Mouse (Mus musculus): ENCODE results near the gene Shh. TPM values are rescaled to one million over a fixed set of nuclear protein-coding genes. Genes with fewer than 3 reads are reported as not detected.

Gene Shh
- polyA plus RNA-seq, 1 experiment = not detected

DNA sequence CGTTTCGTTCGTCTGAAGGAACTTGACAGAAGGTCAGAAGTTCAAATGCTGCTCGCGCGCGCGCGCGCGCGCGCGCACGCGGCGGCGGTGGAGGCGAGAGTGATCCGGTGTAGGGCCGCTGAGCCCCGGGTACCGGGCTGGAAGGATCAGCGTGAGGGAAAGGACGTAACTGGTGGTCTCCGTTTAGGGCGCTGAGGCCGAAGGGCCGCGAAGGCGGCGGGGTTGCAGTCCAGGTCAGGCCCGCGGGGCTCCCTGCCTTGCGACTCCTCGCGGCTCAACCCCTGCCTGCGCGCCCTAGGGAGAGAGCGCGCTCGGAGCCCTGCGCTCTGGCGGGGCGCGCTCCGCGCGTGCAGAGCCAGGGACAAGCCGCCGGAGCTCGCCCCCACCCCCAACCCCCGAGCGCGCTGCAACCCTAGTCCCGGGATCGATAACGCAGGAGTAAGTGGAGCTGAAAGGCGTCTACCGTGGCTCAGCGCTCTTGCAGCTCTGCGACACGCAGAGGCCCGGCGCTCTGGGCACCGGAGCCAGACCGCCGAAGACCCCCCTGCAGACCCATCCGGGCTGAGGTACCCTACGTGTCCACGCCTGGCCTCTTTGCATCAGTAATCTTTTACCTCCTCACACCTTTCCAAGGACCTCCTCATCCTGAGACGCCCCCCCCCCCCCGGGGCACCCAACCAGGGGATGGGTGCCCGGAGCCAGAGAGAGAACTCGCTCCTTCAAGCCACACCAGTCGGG is 2.5 kb downstream of the Shh start:
- Histone ChIP-seq H3K4me3 (ENCODE audit: insufficient read depth, low read depth, low read length) (peak overlapping the region; percentile 36), H3K4me1 (ENCODE audit: control insufficient read depth, insufficient read depth, insufficient read length, low read length) (no peaks in the 10 kb centered on the region), H3K27ac (replicated peaks; ENCODE audit: low read depth, low read length) (no peak overlapping the region)

DNA sequence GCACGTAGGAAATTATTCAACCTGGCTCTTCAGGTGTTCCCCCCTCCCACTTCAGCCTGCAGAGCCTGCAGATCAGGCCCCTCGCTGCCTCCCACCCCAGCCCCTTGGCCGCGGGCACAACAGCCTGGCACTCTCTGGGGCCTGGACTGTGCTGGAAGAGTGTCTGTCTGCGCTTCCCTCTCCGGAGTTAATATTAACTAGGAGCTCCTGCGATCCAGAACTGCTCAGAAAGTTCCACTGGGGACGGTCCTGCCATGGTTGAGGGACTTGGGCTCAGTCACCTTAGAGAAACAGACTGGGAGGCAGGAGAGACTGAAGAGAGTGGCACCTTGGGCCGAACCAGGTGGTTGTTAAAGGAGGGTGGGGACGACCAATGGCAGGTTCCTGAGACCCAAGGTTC is 3.4 kb downstream of the Shh start:
- Histone ChIP-seq H3K27ac (replicated peaks; ENCODE audit: low read depth, low read length) (no peak overlapping the region), H3K4me1 (ENCODE audit: control insufficient read depth, insufficient read depth, insufficient read length, low read length) (no peaks in the 10 kb centered on the region), H3K4me3 (ENCODE audit: insufficient read depth, low read depth, low read length) (no peak overlapping the region)

DNA sequence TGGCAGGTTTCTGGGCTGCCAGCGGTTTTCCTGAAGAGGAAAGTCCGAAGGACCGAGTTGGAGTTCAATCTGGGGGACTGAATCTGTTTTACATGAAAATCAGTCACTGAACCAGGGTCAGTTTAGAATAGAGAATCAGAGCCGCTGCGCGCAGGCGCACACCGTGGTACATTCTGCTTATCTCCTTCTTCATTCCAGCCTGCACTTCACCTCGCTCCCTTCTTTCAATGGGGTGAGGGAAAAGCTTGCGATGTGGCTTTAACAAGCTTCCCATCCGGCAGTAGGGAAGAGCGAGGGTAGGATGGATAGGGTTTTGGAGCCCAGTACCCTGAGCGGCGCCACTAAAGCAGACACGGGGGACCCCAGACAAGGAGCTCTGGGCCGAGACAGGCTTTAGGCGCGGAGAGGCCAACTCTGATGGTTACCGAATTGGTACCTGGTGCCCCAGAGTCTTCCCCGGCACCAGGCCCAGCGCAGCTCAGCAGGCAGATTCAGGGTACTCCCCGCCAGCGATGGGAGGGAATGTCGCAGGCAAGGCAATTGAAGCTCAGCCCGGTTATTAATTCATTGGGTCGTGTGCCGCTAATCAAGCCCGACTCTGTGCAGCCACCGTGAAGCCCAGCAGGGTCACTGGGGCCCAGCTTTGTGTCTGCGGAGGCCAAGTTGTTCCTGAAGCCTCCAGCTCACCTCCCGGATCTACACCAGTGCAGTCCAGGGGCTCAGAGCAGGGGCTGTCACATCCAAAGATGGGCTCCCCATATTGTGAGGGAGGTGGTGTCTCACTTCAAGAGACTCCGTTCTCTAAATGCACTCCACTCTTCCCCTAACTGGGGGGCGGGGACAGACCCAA is 4.1 kb downstream of the Shh start:
- Histone ChIP-seq H3K4me3 (ENCODE audit: insufficient read depth, low read depth, low read length) (no peak overlapping the region), H3K27ac (replicated peaks; ENCODE audit: low read depth, low read length) (no peak overlapping the region), H3K4me1 (ENCODE audit: control insufficient read depth, insufficient read depth, insufficient read length, low read length) (no peaks in the 10 kb centered on the region)

DNA sequence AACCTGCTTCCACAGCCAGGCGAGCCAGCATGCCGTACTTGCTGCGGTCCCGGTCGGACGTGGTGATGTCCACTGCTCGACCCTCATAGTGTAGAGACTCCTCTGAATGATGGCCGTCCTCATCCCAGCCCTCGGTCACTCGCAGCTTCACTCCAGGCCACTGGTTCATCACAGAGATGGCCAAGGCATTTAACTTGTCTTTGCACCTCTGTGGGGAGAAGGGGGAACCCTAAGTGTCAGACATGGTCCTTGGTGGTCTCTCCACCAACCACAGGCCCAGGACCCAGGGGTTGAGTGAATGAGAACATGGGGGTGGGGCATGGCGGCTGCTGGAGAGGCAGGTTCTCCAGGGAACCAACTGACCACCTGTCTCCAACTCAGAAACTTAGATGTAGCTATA is 5.7 kb downstream of the Shh start:
- H3K4me3 ChIP-seq (ENCODE audit: insufficient read depth, low read depth, low read length) = no peak overlapping the region
- no peaks in the 10 kb centered on the region for H3K4me1 ChIP-seq (ENCODE audit: control insufficient read depth, insufficient read depth, insufficient read length, low read length)
- H3K27ac ChIP-seq (replicated peaks; ENCODE audit: low read depth, low read length) = no peak overlapping the region

DNA sequence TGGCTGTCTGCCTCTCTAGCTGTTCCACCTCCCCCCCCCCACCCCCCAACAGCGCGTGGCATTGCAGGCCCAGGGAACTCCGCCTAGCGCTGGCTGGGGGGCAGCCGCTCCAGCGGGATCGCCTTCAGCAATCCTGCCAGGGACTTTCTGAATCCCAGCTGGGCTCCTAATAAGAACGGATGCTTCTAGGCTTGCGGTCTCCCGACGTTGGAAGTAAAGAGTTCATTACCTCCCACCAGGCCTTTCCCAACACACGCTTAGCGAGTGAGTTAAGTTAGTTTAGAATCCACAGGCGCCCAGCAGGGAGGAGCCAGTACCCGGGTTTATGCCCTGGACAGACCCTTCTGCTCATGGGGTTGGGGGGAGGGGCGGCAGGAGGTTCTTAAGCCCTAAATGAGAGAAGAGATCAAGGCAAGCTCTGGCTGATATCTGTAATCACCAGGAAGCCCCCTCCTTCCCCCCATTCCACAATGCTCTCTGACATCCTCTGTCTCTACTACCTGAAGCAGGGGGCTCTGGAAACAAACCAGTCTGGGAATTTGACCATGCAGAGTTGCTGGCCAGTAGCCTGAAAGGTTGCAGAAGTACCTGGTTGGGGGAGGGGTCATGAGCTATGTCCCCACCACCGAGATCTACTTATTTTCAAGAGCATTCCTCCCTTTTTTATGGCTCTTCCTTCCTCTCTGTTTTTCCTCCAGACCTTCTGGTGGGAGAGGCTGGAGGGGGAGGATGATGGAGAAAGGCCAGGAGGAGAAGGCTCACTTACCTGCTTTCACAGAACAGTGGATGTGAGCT is 6.3 kb downstream of the Shh start:
- H3K27ac ChIP-seq (replicated peaks; ENCODE audit: low read depth, low read length) = no peak overlapping the region
- H3K4me1 ChIP-seq (ENCODE audit: control insufficient read depth, insufficient read depth, insufficient read length, low read length) = no peaks in the 10 kb centered on the region
- no peak overlapping the region for H3K4me3 ChIP-seq (ENCODE audit: insufficient read depth, low read depth, low read length)

DNA sequence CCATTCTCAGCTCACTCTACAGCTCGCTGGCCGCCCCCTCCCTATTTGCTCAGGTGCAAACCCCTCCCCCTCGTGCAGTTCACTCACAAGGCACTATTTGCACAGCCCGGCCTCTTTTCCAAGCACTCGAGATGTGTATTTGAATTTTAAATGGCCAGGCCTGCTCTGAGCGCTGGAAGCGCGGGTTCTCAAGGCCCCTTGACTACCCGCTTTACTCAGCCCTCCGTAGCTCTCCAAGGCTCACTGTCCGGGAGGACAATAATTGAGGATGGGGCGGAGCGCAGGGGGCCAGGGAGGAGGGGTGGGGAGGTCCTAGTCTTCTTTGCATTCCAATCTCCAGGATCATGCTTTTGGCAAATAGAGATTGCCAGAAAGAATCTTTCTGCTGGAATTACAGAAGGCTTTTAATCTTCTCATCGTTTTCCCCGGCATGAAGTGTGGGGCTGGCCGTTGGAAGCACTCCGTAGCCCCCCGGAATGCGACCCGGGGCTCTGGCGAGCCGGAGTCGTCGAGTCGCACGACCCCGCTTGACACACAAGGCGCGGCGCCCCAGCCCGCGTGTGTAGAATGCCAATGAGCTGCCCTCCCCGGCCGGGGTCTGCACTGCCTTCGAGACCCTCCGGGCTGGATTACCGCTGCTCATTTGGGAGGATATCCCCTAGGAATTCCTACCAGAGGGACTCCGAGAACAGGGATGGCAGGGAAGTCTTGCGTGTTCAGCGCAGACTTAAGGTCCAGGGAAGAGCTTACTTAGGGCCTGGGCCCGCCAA is 7.4 kb downstream of the Shh start:
- Histone ChIP-seq H3K4me3 (ENCODE audit: insufficient read depth, low read depth, low read length) (no peak overlapping the region), H3K4me1 (ENCODE audit: control insufficient read depth, insufficient read depth, insufficient read length, low read length) (no peaks in the 10 kb centered on the region), H3K27ac (replicated peaks; ENCODE audit: low read depth, low read length) (no peak overlapping the region)

DNA sequence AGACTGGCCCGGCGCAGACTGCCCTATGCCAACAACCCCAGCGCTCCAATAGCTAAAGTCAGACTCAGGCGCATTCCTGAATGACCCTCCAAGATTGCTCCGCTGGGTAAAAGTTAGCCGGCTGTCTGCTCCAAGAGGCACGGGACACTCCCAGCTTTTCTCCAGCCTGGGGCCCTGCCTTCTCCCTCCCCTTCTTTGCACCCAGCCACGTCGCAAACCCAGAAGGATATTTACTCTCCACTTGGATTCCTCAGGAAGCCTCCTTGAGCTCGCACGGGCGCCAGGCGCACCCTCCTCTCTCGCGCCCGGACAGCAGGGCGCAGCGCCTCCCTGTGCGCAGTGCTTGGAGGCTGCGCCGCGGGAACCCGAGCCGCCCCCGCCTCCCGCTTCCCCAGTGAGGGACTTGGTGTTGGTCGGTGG is 8.2 kb downstream of the Shh start:
- Histone ChIP-seq H3K4me1 (ENCODE audit: control insufficient read depth, insufficient read depth, insufficient read length, low read length) (no peaks in the 10 kb centered on the region), H3K4me3 (ENCODE audit: insufficient read depth, low read depth, low read length) (no peak overlapping the region), H3K27ac (replicated peaks; ENCODE audit: low read depth, low read length) (no peak overlapping the region)

DNA sequence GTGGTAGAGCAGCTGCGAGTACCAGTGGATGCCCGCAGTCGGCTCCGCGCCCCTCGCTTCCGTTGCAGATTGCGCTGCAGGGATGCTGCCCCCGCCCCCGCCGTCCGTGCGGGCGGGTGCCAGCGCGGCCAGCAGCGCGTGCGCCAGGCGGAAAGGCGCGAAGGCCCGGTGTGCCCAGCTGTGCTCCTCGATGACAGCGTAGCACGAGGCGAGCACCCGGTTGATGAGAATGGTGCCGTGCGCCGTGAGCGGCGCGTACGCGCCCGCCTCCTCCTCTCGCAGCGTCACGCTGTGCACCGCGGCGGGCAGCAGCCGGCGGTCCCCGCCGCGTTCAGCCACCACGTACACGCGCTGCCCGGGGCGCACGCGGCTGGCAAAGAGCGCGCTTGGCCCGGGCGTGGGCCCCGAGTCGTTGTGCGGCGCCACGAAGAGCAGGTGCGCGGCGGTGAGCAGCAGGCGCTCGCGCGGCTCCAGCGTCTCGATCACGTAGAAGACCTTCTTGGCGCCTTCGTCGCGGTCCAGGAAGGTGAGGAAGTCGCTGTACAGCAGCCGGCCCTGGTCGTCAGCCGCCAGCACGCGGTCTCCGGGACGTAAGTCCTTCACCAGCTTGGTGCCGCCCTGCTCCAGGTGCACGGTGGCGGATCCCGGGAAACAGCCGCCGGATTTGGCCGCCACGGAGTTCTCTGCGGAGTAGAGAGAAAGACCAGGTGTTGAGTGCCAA is 9.0 kb downstream of the Shh start:
- H3K4me3 ChIP-seq (ENCODE audit: insufficient read depth, low read depth, low read length) = no peak overlapping the region
- H3K4me1 ChIP-seq (ENCODE audit: control insufficient read depth, insufficient read depth, insufficient read length, low read length) = no peaks in the 10 kb centered on the region
- no peak overlapping the region for H3K27ac ChIP-seq (replicated peaks; ENCODE audit: low read depth, low read length)

DNA sequence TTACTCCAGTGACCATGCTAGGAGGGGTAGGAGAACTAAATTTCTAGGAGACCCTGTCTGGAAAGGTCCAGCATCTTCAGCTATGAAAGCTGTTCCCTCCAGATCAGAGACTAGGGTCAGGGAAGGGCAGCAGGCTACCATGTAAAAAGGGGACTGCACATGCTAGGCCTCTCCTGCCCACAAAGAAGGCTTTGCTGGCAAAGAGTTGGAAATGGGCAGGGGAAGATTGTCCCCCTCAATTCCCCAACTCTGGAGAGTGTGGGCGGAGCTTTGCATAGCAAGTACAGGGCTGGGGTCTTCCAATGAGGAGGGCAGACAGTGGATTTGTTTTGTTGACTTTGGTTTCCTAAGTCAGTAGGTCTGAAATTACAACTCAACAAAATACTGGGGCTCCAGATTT is 10.7 kb downstream of the Shh start:
- no peaks in the 10 kb centered on the region for H3K4me1 ChIP-seq (ENCODE audit: control insufficient read depth, insufficient read depth, insufficient read length, low read length)
- no peak overlapping the region for H3K27ac ChIP-seq (replicated peaks; ENCODE audit: low read depth, low read length)
- H3K4me3 ChIP-seq (ENCODE audit: insufficient read depth, low read depth, low read length) = no peak overlapping the region

DNA sequence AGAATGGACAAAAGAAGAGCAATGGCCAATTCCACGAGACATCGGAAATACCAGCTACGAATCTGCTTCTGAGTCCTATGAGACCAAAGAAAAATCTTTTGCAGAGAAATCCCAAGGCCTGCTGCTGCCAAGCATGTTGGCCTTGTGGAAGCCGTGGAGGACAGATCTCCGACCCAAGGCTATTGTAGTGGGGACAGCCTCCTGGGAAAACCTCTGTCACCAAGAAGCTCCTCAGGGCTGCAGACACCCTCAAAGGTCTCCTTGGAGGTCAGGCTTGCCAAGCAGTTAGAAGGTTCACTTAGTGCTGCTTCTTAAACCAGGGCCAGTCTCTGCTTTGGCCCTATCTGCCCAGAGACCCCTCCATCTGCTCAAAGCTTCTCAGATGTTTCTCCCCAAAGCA is 11.3 kb downstream of the Shh start:
- no peak overlapping the region for H3K27ac ChIP-seq (replicated peaks; ENCODE audit: low read depth, low read length)
- H3K4me3 ChIP-seq (ENCODE audit: insufficient read depth, low read depth, low read length) = no peak overlapping the region
- no peaks in the 10 kb centered on the region for H3K4me1 ChIP-seq (ENCODE audit: control insufficient read depth, insufficient read depth, insufficient read length, low read length)

DNA sequence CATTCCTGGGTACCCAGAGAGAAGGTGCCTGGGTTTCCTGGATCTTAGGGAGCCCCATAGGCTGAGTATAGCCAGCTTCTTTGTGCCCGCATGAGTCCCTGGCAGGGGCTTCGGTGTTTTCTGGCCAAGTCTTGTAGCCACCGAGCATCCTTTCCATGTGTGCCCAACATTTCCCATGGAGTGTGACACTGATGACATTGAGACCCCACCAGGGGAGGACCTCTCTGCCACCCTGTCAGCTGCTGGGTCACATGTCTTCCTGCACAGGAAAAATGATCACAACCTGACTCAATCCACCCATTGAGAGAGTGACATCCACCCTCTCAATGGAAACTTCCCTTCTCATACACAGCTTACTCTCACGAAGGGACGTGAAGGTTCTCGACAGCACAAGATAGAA is 12.5 kb downstream of the Shh start:
- Histone ChIP-seq H3K27ac (replicated peaks; ENCODE audit: low read depth, low read length) (no peak overlapping the region), H3K4me1 (ENCODE audit: control insufficient read depth, insufficient read depth, insufficient read length, low read length) (no peaks in the 10 kb centered on the region), H3K4me3 (ENCODE audit: insufficient read depth, low read depth, low read length) (no peak overlapping the region)

DNA sequence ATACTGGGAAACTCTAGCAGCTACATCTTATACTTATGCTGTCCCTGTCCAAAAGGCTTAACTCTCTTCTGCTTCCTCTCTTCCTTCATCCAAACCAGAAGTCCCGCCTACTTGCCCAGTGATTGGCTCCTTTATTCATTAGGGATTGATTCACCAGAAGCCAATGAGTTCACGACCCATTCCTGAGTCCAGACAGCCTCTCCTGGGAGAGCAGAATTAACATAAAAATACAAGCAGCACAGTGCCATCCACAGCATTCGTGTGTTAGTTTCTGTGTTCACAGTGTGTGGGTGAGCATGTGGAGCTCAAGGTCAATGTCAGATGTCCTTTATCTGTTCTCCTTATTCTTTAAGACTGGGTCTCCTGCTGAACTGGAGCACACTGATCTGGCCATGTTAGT is 13.5 kb downstream of the Shh start:
- Histone ChIP-seq H3K27ac (replicated peaks; ENCODE audit: low read depth, low read length) (no peak overlapping the region), H3K4me1 (ENCODE audit: control insufficient read depth, insufficient read depth, insufficient read length, low read length) (no peaks in the 10 kb centered on the region), H3K4me3 (ENCODE audit: insufficient read depth, low read depth, low read length) (no peak overlapping the region)

DNA sequence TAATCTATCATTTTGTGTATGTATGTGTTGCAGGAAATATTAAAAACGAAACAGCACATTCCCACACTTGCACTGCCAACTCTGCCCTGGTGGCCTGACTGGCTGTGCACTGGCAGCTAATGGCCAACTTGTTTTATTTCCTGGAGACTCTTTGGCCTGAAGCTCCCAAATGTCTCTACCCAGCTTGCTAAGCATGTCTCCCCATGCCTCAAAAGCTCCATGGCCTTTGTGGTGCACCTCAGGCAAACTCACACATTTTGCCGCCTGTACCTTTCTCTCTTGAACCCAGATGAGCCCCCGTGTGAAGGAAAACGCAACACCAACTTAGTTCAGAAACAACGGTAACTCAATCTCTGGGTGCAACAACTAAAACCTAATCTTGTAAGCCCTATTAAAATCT is 14.0 kb downstream of the Shh start:
- Histone ChIP-seq H3K4me3 (ENCODE audit: insufficient read depth, low read depth, low read length) (no peak overlapping the region), H3K4me1 (ENCODE audit: control insufficient read depth, insufficient read depth, insufficient read length, low read length) (no peaks in the 10 kb centered on the region), H3K27ac (replicated peaks; ENCODE audit: low read depth, low read length) (no peak overlapping the region)

DNA sequence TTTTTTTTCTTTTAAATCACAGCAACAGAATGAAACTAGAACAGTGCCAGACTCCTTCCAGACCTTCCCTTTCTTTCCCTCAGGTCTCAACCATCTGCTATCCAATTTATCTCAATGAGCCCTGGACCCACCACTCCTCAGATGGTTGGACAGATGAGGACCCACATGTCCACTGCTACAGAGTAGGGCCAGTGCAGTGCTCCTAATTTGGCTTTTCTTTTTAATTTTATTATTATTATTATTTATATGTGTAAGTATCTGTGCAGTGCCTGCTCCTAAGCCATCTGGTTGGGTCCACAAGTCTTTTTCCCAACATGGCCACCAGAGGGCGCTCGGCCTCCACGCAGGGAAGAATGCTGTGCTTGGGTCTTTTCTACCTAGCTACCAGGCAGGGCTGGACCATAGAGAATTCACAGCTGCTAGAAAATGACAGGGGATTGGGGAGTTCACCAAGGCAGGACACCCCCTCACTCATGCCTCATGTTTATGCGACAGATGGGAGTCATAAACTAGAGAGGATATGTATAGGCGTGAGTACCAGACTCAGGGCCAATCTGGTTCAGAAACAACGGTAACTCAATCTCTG is 15.9 kb downstream of the Shh start:
- H3K4me3 ChIP-seq (ENCODE audit: insufficient read depth, low read depth, low read length) = no peak overlapping the region
- no peak overlapping the region for H3K27ac ChIP-seq (replicated peaks; ENCODE audit: low read depth, low read length)
- H3K4me1 ChIP-seq (ENCODE audit: control insufficient read depth, insufficient read depth, insufficient read length, low read length) = no peaks in the 10 kb centered on the region
